Mouse (Mus musculus) left cerebral cortex, adult 8-10 months (tissue): ENCODE measurements around the gene Enkur. TPM values are rescaled to one million over a fixed set of nuclear protein-coding genes. Genes with fewer than 3 reads are reported as not detected.
"Not testable (repeated sequence)": the region's sequence is repeated elsewhere in the genome, so short reads cannot be mapped to it uniquely, and the experiment has no call there.

Experiments
- DNase-seq, 2 experiments: peaks; one replicate each; pipeline ENCODE4 v3.0.0; 2022; ENCODE audit warnings: low spot score in 2 of 2
- total RNA-seq, 4 experiments: library from RNA; stranded (reverse); gene quantifications; 2 replicates each; pipeline ENCODE4 v1.2.4; 2022

Enkur gene
- 1 to 10 TPM; 3.3 to 4.9 (median 4.0) TPM for total RNA-seq

- peak; percentile 92 to 94 for DNase-seq
Observed at GRCm38 (mm10) chr2:21204912-21205830, at the start of gene Enkur, which contains the start of gene Thnsl1. Enkur (minus strand) TSS chr2:21205365. Thnsl1 (plus strand) TSS chr2:21205724.

- no peak for DNase-seq
Observed at GRCm38 (mm10) chr2:21254308-21254707, 49.1 kb upstream of the Enkur start.

- DNase-seq, result no peak
Observed at GRCm38 (mm10) chr2:21253644-21254043, 48.5 kb upstream of the Enkur start.

GRCm38 (mm10) chr2:21245477-21246102, 40.4 kb upstream of the Enkur start:
- no peak for DNase-seq

DNA sequence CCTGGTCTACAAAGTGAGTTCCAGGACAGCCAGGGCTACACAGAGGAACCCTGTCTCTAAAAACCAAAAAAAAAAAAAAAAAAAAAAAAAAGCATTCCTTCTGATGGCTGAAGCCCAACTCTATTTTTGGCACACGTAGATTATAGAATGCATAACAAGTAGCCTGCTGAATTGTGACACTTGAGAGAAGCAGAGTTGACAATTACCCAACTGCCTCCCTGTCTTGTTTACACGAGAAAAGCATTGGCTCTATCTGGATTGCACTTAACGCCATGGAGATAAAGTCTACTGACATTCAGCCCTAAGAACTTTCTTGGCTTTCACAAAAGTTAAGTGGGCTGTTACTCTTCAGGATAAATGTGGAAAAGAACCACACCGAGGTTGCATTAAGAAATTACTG, 39.8 kb upstream of the Enkur start:
- no peak for DNase-seq

DNA sequence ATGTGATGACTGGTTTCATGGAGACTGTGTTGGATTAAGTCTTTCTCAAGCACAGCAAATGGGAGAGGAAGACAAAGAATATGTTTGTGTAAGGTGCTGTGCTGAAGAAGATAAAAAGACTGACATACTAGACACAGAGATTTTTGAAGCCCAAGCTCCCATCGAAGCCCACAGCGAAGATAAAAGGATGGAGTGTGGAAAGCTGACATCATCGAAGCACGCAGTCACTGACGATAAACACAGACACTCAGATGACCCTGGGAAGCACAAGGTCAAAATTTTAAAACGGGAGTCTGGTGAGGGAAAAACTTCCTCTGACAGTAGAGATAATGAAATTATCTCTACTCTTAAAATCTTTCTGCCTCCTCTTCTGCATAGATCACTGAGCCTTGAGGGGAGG, 38.9 kb upstream of the Enkur start:
- not testable (repeated sequence) for DNase-seq

DNA sequence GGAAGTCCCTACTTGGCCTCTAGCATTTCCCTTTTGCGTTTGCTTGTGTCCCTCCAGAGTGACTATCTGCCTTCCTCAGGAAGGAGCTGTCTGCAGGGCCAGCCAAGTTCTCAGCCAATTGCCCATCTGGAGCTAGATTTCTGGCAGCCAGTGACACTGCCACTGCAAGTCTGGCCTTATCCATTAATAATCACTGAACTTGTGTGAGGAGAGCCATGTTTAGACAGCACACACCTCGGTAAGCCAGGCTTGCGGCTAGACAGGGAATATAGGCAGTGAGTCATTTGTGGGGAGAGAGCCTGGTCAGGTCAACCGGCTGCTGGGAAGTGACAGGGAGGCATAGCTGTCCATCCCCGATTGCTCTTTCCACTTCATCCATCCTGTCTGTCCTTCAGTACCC, 31.7 kb upstream of the Enkur start:
- DNase-seq, result no peak

DNA sequence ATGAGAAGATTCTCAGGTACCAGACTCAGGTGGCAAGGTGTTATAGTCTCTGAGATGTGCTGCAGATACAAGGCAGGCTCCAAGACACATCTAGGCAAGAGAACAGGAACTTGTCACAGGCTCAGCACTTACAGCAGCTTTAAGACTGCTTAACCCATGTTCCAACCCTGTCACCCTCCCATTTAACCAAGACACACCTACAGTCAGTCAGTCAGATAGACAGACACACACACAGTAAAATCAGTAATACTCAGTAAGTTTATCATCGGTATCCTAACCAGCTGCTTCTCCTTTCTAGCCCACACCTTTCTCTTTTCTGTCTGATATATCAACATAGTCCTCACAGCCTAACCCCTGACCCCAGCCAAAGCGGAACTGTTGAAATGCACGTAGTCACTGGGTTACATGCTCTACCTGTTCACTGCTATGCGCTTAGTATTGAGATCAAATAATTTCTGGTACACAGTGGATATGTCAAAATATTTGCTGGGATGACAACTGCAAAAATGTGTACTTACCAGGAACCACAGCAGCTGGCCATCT, 30.8 kb upstream of the Enkur start:
- DNase-seq, result no peak

DNA sequence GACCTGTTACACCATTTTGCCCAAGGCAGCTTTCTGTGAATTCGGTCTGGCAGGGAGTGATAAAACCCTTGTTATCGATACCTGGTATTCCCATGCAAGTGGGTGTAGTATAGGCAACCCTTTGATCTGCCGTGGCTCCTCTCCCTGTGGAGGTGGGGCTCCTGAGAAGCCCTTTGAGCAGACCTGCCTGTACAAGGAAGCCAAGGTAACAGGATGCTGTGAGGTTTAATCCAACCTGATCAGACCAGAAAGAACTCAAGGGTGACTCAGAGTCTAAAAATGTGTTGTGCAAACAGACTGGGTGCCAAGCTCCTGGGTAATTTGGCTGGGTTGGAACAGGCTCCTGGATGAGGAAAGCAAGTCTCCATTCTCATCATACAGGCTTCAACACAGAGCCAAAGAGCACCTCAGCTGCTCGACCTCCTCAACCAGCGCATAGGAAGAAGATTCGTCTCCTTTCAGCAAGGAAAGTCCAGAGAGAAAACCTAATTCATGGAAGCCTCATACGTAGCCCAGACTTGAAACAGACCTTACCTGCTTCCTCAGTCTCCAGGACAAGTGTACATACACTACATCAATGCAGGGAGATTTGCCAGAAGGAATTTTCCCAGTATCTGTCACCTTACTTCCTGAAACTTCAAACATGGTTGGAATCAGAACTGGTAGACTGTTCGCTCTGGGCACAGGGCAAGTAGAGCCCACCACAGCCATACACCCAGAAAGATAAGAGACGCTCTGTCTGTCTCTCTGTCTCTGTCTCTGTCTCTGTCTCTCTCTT, 29.9 kb upstream of the Enkur start:
- no peak for DNase-seq

DNA sequence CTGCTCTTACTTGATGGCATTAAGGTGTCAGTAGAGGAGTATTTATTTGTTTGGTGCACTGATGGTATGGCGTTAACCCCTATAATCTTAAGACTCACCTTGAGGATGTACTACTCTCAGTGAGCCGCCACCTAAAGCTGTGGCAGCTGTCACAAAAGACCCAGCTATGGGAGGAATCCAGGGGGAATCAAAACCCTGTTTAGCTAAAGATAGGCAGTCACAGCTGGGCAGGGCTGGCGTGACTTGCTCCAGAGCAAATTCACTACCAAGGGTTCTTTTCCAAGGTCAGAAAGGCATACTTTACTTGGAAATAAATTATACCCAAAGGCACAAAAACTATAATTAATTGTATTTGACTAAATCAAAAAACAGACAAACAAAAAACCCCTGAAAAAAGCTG, 26.0 kb upstream of the Enkur start:
- DNase-seq, result no peak

DNA sequence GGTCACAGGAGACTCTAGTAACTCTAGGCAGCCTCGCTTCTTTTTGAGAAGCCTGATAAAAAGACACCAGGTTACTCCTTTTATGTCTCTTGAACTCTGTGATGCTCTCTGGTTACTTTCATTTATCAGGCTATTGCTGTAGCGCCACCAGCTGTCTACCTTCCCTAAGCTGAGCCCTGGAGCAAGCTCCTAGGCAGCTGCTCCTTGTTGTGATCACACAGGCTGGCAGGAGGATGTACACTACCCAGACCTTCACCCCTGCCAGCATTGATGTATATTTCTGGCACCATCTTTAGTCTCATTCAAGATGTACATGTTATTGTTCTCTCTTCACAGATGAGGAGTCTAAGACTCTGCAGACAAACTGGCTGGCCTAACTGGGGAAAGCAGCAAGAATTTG, 25.1 kb upstream of the Enkur start:
- DNase-seq, result no peak

- DNase-seq, result no peak
Observed at GRCm38 (mm10) chr2:21222453-21223384, 17.6 kb upstream of the Enkur start.

GRCm38 (mm10) chr2:21215284-21215683, 10.1 kb upstream of the Enkur start:
- no peak for DNase-seq

- DNase-seq, result no peak
Observed at GRCm38 (mm10) chr2:21214322-21214721, 9.2 kb upstream of the Enkur start.

DNA sequence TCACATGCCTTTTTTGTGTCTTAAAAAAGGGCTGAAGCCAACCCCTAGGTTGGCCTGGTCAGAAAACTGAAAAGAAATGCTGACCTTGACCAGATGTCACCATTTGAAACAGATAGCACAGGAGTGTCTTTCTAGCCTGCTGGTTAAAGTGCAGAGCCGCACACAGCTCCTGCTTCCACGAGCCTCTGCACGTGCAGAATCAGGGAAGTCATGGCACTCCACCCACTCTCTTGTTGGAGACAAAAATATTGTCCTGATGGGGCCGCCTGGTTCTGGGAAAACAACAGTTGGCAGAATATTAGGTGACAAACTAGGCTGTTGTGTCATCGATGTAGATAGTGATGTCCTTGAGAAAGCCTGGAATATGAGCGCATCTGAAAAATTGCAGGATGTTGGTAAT, 6.2 kb upstream of the Enkur start:
- no peak for DNase-seq

- DNase-seq, result no peak
Observed at GRCm38 (mm10) chr2:21206278-21206677, 1.1 kb upstream of the Enkur start.

DNA sequence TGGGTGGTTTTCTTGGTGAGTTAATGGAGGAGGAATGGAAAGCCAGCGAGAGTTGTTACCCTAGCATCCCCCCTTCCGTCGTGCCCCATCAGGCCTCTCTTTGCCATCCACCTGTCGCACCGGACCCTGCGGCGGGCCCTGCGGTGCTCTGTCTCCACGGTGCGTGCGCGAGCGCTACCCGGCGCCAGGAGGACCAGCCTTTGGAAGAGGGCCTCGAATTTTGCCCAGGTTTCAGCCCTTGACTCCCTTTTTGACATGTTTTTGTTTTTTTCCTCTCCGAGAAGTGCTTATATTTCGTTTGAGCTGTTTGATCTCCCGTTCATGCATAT, 630 bp upstream of the Enkur start:
- DNase-seq, result no peak

GRCm38 (mm10) chr2:21202754-21203153, 2.4 kb downstream of the Enkur start:
- no peak for DNase-seq

DNA sequence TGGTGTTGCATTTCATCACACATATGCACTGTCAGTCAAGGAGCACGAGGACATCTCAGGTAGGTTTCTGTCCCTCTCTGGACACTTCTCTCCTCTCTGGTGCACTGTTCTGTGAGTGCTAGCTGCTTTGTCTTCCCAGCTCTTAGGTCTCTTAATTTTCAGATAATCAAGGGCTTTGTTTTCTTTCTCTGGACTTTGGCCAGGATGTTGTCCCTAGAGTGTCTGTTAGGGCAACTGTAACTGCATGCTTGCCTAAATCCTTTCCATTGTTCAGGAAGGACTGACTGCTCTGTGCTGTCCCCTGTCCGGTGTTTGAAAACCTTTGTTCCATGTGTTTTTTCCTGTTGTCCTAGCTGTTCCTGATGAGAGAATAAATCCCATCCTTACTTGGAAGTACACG, 6.1 kb downstream of the Enkur start:
- DNase-seq, result no peak

GRCm38 (mm10) chr2:21195233-21195632, 9.9 kb downstream of the Enkur start:
- DNase-seq, result no peak

DNA sequence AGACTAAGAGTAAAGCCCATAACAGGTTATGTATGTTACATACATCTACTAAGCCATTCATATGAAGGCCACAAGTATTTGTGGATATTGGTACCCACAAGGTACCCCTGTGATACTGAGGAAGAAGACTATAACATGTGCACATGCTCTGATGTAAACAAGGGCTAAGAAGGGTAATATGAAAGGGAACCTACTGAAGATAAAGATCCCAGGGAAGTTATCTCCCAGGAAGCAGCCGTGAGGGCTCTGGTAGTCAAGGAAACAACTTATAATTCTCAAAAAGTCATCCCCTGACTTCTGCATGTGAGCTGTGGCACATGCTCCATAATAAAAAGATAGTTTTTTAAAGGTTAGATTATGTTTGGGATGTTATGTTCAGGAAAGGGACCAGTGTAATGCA, 13.9 kb downstream of the Enkur start:
- DNase-seq, result no peak
